Mouse (Mus musculus) hindbrain, postnatal 0 days (tissue): Measurements from ENCODE around the gene Ccdc97. TPM values are rescaled to one million over a fixed set of nuclear protein-coding genes. Genes with fewer than 3 reads are reported as not detected.

Source experiments
- ATAC-seq: fragments of 200-750 bp; cut with Nextera tagmentation; 2 replicates; pipeline ENCODE4 v1.8.0; 2017; ENCODE audit warnings: mild to moderate bottlenecking, moderate TSS enrichment, moderate library complexity
- DNase-seq: peaks from one replicate; pipeline ENCODE4 v3.0.0-alpha.2; 2015; ENCODE audit warnings: low spot score
- H3K27ac ChIP-seq: fragments of 300-500 bp; sonication (generic); 2 replicates; pipeline ENCODE4 v1.5.1; 2014; ENCODE audit warnings: mild to moderate bottlenecking
- H3K27me3 ChIP-seq: fragments of 300-500 bp; sonication (generic); 2 replicates; pipeline ENCODE4 v1.6.1; 2014; ENCODE audit warnings: low read length, mixed read lengths; ENCODE audit not compliant: insufficient read depth
- H3K36me3 ChIP-seq: fragments of 300-500 bp; sonication (generic); 2 replicates; pipeline ENCODE4 v1.6.1; 2014; ENCODE audit warnings: low read length, mixed read lengths; ENCODE audit not compliant: insufficient read depth
- H3K4me1 ChIP-seq: fragments of 300-500 bp; sonication (generic); 2 replicates; pipeline ENCODE4 v1.6.1; 2014; ENCODE audit warnings: antibody characterized with exemption, low read length, mixed read lengths; ENCODE audit not compliant: insufficient read depth
- H3K4me2 ChIP-seq: fragments of 300-500 bp; sonication (generic); 2 replicates; pipeline ENCODE4 v1.6.1; 2014; ENCODE audit warnings: low read depth, mild to moderate bottlenecking, low read length, moderate library complexity, mixed read lengths
- H3K4me3 ChIP-seq: fragments of 300-500 bp; sonication (generic); 2 replicates; pipeline ENCODE4 v1.5.1; 2014; ENCODE audit warnings: low read length
- H3K9ac ChIP-seq: fragments of 300-500 bp; sonication (generic); replicated peaks from 2 replicates; pipeline ENCODE4 v1.6.1; 2014; ENCODE audit warnings: mild to moderate bottlenecking, low read length, moderate library complexity, mixed read lengths
- H3K9me3 ChIP-seq: fragments of 300-500 bp; sonication (generic); 2 replicates; pipeline ENCODE4 v1.6.1; 2016; ENCODE audit warnings: low read length, mixed read lengths
- CTCF ChIP-seq: IDR thresholded peaks from 2 replicates; pipeline ENCODE4 v1.5.1; 2016; ENCODE audit warnings: antibody characterized with exemption, control low read depth, low read depth
- WGBS: fragments of 180-500 bp; shearing (Covaris S2); extraction: QIAGEN DNeasy Blood & Tissue Kit; methylation state at CpG from one replicate; pipeline ENCODE4 v1.1.7; 2014; 5-methylcytosine and 5-hydroxymethylcytosine counted together
- polyA plus RNA-seq: library from polyadenylated mRNA; unstranded; fragments of >200 nt; fragmentation: Nextera tagmentation; extraction: Ambion mirVana; gene quantifications from 2 replicates; pipeline ENCODE4 v1.2.1, GENCODE M21; 2015
- total RNA-seq: library from RNA; depleted of rRNA; stranded (reverse); fragments of >200 nt; gene quantifications from 2 replicates; pipeline ENCODE4 v1.2.3, GENCODE M21; 2014

The Ccdc97 gene
- total and polyA plus RNA-seq, 2 experiments from 2014 or later = 26.6 to 43.1 TPM

GRCm38 (mm10) chr7:25705801-25706251 is 13.1 kb downstream of the Ccdc97 start:
- H3K9ac ChIP-seq = no peak overlapping the region
- no peak overlapping the region for H3K4me3 ChIP-seq
- H3K36me3 ChIP-seq = no peaks in the 10 kb centered on the region
- peaks cover 14% of the 10 kb centered on the region for H3K4me1 ChIP-seq
- H3K27me3 ChIP-seq = no peaks in the 10 kb centered on the region
- no peak overlapping the region for H3K27ac ChIP-seq
- no peak overlapping the region for H3K4me2 ChIP-seq
- TF ChIP-seq CTCF = no peak
- ATAC-seq (no peak), DNase-seq (no peak)
- H3K9me3 ChIP-seq = no peaks in the 10 kb centered on the region
- 52% methylated on average over 6 of the region's 6 CpGs for WGBS

GRCm38 (mm10) chr7:25704716-25705364 is 14.0 kb downstream of the Ccdc97 start:
- WGBS = 7% methylated on average over 34 of the region's 37 CpGs
- Histone ChIP-seq H3K27me3 (no peaks in the 10 kb centered on the region), H3K4me1 (peaks cover 4% of the 10 kb centered on the region; the same call in 1 of the 2 replicates), H3K9me3 (no peaks in the 10 kb centered on the region), H3K27ac (no peak overlapping the region), H3K9ac (peak overlapping the region; percentile 18; the same call in 1 of the 2 replicates), H3K36me3 (no peaks in the 10 kb centered on the region), H3K4me3 (peak overlapping the region; percentile 29), H3K4me2 (peak overlapping the region; percentile 63)
- ATAC-seq (peak; percentile 48; the same call in 1 of the 2 replicates), DNase-seq (peak; percentile 25)
- no peak for TF ChIP-seq CTCF

- Histone ChIP-seq H3K4me2 (peak overlapping the region; percentile 63; the same call in 1 of the 2 replicates), H3K9ac (no peak overlapping the region), H3K4me3 (no peak overlapping the region), H3K36me3 (no peaks in the 10 kb centered on the region), H3K4me1 (0 out of 2 replicates have a peak, but pooled peaks cover 3% of the 10 kb centered on the region), H3K9me3 (no peaks in the 10 kb centered on the region), H3K27ac (no peak overlapping the region), H3K27me3 (no peaks in the 10 kb centered on the region)
- DNase-seq (no peak), ATAC-seq (peak; percentile 30; the same call in 1 of the 2 replicates)
- 17% methylated on average over 10 of the region's 10 CpGs for WGBS
- no peak for TF ChIP-seq CTCF
Observed at GRCm38 (mm10) chr7:25703793-25704494, 14.9 kb downstream of the Ccdc97 start.

- H3K36me3 ChIP-seq = no peaks in the 10 kb centered on the region
- H3K9me3 ChIP-seq = no peaks in the 10 kb centered on the region
- H3K9ac ChIP-seq = no peak overlapping the region
- 98% methylated on average over 2 of the region's 2 CpGs for WGBS
- TF ChIP-seq CTCF = peak; percentile 17; the same call in 1 of the 2 replicates
- no peak overlapping the region for H3K27ac ChIP-seq
- ATAC-seq (no peak), DNase-seq (no peak)
- H3K4me1 ChIP-seq = 0 out of 2 replicates have a peak, but pooled peaks cover 3% of the 10 kb centered on the region
- no peak overlapping the region for H3K4me2 ChIP-seq
- no peaks in the 10 kb centered on the region for H3K27me3 ChIP-seq
- no peak overlapping the region for H3K4me3 ChIP-seq
Observed at GRCm38 (mm10) chr7:25702350-25702749, 16.5 kb downstream of the Ccdc97 start.

GRCm38 (mm10) chr7:25700732-25701131 is 18.2 kb downstream of the Ccdc97 start:
- WGBS = 75% methylated on average over 12 of the region's 12 CpGs
- DNase-seq (no peak), ATAC-seq (no peak)
- H3K4me2 ChIP-seq = no peak overlapping the region
- H3K27me3 ChIP-seq = no peaks in the 10 kb centered on the region
- H3K4me1 ChIP-seq = 0 out of 2 replicates have a peak, but pooled peaks cover 3% of the 10 kb centered on the region
- H3K9ac ChIP-seq = no peak overlapping the region
- H3K36me3 ChIP-seq = no peaks in the 10 kb centered on the region
- no peaks in the 10 kb centered on the region for H3K9me3 ChIP-seq
- no peak overlapping the region for H3K4me3 ChIP-seq
- TF ChIP-seq CTCF = 0 out of 2 replicates have a peak, but pooled peaks have one; percentile 14
- no peak overlapping the region for H3K27ac ChIP-seq

GRCm38 (mm10) chr7:25699851-25700250 is 19.0 kb downstream of the Ccdc97 start:
- 53% methylated on average over 13 of the region's 13 CpGs for WGBS
- no peak for DNase-seq
- no peak for ATAC-seq
- H3K4me1 ChIP-seq = 0 out of 2 replicates have a peak, but pooled peaks cover 3% of the 10 kb centered on the region
- no peak overlapping the region for H3K4me2 ChIP-seq
- no peak overlapping the region for H3K9ac ChIP-seq
- H3K36me3 ChIP-seq = no peaks in the 10 kb centered on the region
- no peak for TF ChIP-seq CTCF
- no peaks in the 10 kb centered on the region for H3K27me3 ChIP-seq
- H3K9me3 ChIP-seq = no peaks in the 10 kb centered on the region
- no peak overlapping the region for H3K27ac ChIP-seq
- no peak overlapping the region for H3K4me3 ChIP-seq
